Mouse (Mus musculus) layer of hippocampus, adult 11-12 months (tissue): ENCODE results near the gene Gpr155.

Source experiments
- DNase-seq: peaks from one replicate; pipeline ENCODE4 v3.0.0; 2022; ENCODE audit warnings: low spot score

The Gpr155 gene

GRCm38 (mm10) chr2:73319218-73319617 lies 67.2 kb downstream of the Gpr155 start:
- no peak for DNase-seq

GRCm38 (mm10) chr2:73317426-73317825 lies 68.9 kb downstream of the Gpr155 start:
- DNase-seq = no peak

- DNase-seq = no peak
These were observed 72.1 kb downstream of the Gpr155 start for GRCm38 (mm10) chr2:73314311-73314710.

- peak; percentile 37 for DNase-seq
These were observed 73.3 kb downstream of the Gpr155 start for GRCm38 (mm10) chr2:73313117-73313501.

GRCm38 (mm10) chr2:73312152-73313116 lies 73.9 kb downstream of the Gpr155 start, which contains the start of the genes Scrn3 and Cir1:
TSS of gene Scrn3 (plus strand) at chr2:73312601.
TSS of gene Cir1 (minus strand) at chr2:73312701.
- DNase-seq = peak; percentile 94

- no peak for DNase-seq
These were observed 80.4 kb downstream of the Gpr155 start for GRCm38 (mm10) chr2:73306006-73306405.

- DNase-seq = no peak
These were observed 81.9 kb downstream of the Gpr155 start for GRCm38 (mm10) chr2:73304506-73304905.

- no peak for DNase-seq
These were observed 83.7 kb downstream of the Gpr155 start for GRCm38 (mm10) chr2:73302722-73303121.

- no peak for DNase-seq
These were observed 84.4 kb downstream of the Gpr155 start for GRCm38 (mm10) chr2:73301979-73302378.

- no peak for DNase-seq
These were observed 87.5 kb downstream of the Gpr155 start for GRCm38 (mm10) chr2:73298841-73299240.

- no peak for DNase-seq
These were observed 88.2 kb downstream of the Gpr155 start for GRCm38 (mm10) chr2:73298154-73298553.

GRCm38 (mm10) chr2:73295023-73295422 lies 91.3 kb downstream of the Gpr155 start:
- DNase-seq = no peak
